Mouse (Mus musculus) adrenal gland, postnatal 25 days (tissue): ENCODE measurements at regions not wholly inside any gene's neighbourhood (a gene's known extent, or its start where the extent isn't known, plus 50 kb on each side); places are given as distances from the start of the nearest gene placed in this dataset.

Experiments used
- DNase-seq: peaks from one replicate; pipeline ENCODE4 v3.0.0; 2021; ENCODE audit warnings: mixed read lengths

- DNase-seq, result no peak
Measured at GRCm38 (mm10) chr16:78631797-78632196, 55.3 kb upstream of the D16Ertd472e start.

DNA sequence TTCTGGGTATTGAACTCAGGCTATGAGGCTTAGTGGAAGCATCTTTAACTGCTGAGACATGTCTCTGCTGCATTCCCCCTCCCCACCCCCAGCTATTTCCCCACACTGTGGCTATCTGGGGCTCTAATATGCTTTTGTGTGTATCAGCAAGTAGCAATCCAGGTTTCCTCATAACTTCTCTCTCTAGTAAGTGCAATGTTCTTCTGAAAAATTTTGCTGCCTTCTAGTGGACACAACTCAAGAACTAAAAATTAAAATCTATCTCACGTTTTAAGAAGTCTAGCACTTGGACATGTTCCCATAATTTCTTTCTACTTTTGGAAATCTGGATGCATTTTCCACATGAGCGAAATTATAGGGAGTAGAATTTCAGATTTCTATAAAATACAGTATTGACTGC lies 50.3 kb upstream of the D16Ertd472e start:
- DNase-seq, result no peak
